Mouse (Mus musculus): ENCODE data around the gene Atrnl1.

- TF ChIP-seq ZNF384 (IDR thresholded peaks at IDR 0.05; ENCODE audit: low read depth, low read length), result no peak
- TF ChIP-seq CHD2 (IDR thresholded peaks at IDR 0.05; ENCODE audit: low read depth, low read length), result no peak
- no peak for TF ChIP-seq ZC3H11A (IDR thresholded peaks at IDR 0.05; ENCODE audit: borderline replicate concordance, low read depth, low read length)
- TF ChIP-seq HCFC1 (IDR thresholded peaks at IDR 0.05; ENCODE audit: borderline replicate concordance, insufficient read depth, low read length), result no peak
These were observed 454.7 kb downstream of the Atrnl1 start for GRCm38 (mm10) chr19:58065514-58065913.
